Mouse (Mus musculus): ENCODE measurements around the gene Fmo1.

GRCm38 (mm10) chr1:162901879-162902278 is 35.5 kb upstream of the Fmo1 start:
- TF ChIP-seq FLI1 (IDR thresholded peaks at IDR 0.05; ENCODE audit: low read length) (no peak), GATA1 (IDR thresholded peaks at IDR 0.05; ENCODE audit: borderline replicate concordance, low read length) (no peak)
